Mouse (Mus musculus) liver, embryonic 13.5 days (tissue): ENCODE measurements around the gene D430019H16Rik. TPM values are rescaled to one million over a fixed set of nuclear protein-coding genes. Genes with fewer than 3 reads are reported as not detected.

Source experiments
- ATAC-seq: fragments of 200-750 bp; cut with Nextera tagmentation; 2 replicates; pipeline ENCODE4 v1.8.0; 2017; ENCODE audit warnings: low read depth, mild to moderate bottlenecking, moderate number of reproducible peaks, moderate library complexity
- DNase-seq: peaks from one replicate; pipeline ENCODE4 v3.0.0; 2022
- H3K27ac ChIP-seq: fragments of 300-500 bp; sonication (generic); 2 replicates; pipeline ENCODE4 v1.5.1; 2015; ENCODE audit warnings: moderate library complexity, mild to moderate bottlenecking, inconsistent platforms
- H3K27me3 ChIP-seq: fragments of 300-500 bp; sonication (generic); 2 replicates; pipeline ENCODE4 v1.6.1; 2015; ENCODE audit warnings: mild to moderate bottlenecking, inconsistent platforms
- H3K36me3 ChIP-seq: fragments of 300-500 bp; sonication (generic); 2 replicates; pipeline ENCODE4 v1.6.1; 2015; ENCODE audit warnings: mild to moderate bottlenecking, inconsistent platforms
- H3K4me1 ChIP-seq: fragments of 300-500 bp; sonication (generic); replicated peaks from 2 replicates; pipeline ENCODE4 v1.6.1; 2015; ENCODE audit warnings: inconsistent platforms
- H3K4me2 ChIP-seq: fragments of 300-500 bp; sonication (generic); 2 replicates; pipeline ENCODE4 v1.6.1; 2015; ENCODE audit warnings: inconsistent platforms, mild to moderate bottlenecking, moderate library complexity
- H3K4me3 ChIP-seq: fragments of 300-500 bp; sonication (generic); replicated peaks from 2 replicates; pipeline ENCODE4 v1.5.1; 2015; ENCODE audit warnings: mild to moderate bottlenecking, inconsistent platforms
- H3K9ac ChIP-seq: fragments of 300-500 bp; sonication (generic); 2 replicates; pipeline ENCODE4 v1.6.1; 2015; ENCODE audit warnings: mild to moderate bottlenecking, inconsistent platforms
- H3K9me3 ChIP-seq: fragments of 300-500 bp; sonication (generic); replicated peaks from 2 replicates; pipeline ENCODE4 v1.6.1; 2016; ENCODE audit warnings: inconsistent platforms
- WGBS: fragments of 180-500 bp; shearing (Covaris S2); methylation state at CpG from one replicate; pipeline ENCODE4 v1.1.7; 2015; ENCODE audit not compliant: insufficient replicate concordance; 5-methylcytosine and 5-hydroxymethylcytosine counted together
- polyA plus RNA-seq: library from polyadenylated mRNA; unstranded; fragments of >200 nt; fragmentation: Nextera tagmentation; extraction: Ambion mirVana; gene quantifications from 2 replicates; pipeline ENCODE4 v1.2.1, GENCODE M21; 2015

The D430019H16Rik gene
- polyA plus RNA-seq, 1 experiment from 2014 or later: 0.09 TPM

DNA sequence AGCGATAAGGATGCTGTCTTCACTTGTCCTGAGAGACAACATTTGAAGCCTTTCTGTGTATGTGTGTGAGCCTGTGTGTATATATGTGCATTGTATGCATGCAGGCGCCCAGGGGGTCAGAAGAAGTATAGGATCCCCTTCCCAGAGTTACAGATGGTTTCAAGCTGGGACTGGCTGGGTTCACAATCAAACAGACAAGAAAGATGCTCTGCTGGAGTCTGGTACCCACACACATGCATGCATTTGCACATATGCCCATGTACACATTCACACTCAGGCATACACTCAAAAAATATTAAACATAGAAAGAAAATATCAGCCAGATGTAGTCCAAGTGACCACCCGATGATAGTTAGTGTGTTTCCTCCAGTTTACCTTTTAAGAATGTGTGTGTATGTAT is 88.9 kb downstream of the D430019H16Rik start:
- ATAC-seq (no peak), DNase-seq (no peak)
- Histone ChIP-seq H3K4me2 (no peak overlapping the region), H3K27me3 (no peaks in the 10 kb centered on the region), H3K9ac (no peak overlapping the region), H3K4me3 (no peak overlapping the region), H3K36me3 (no peaks in the 10 kb centered on the region), H3K4me1 (0 out of 2 replicates have a peak, but pooled peaks cover 3% of the 10 kb centered on the region), H3K9me3 (no peaks in the 10 kb centered on the region), H3K27ac (no peak overlapping the region)
- 57% methylated on average over 3 of the region's 3 CpGs for WGBS

Other genes with a start within 250 kb of the D430019H16Rik start
- not detected in 2 replicates for gene Tcl1, start 231.1 kb upstream of the D430019H16Rik start, polyA plus RNA-seq
- 0.05 TPM in 1 of 2 replicates, not detected in the other for gene Tunar, start 120.0 kb upstream of the D430019H16Rik start, polyA plus RNA-seq
- not detected in 2 replicates for gene Bdkrb2, start 109.4 kb downstream of the D430019H16Rik start, polyA plus RNA-seq
- gene Bdkrb1, start 149.2 kb downstream of the D430019H16Rik start, polyA plus RNA-seq: 0.08 and 0.16 TPM in 2 replicates
- 13.2 and 14.4 TPM in 2 replicates for gene Gskip, start 231.0 kb downstream of the D430019H16Rik start, polyA plus RNA-seq
- gene Atg2b, start 231.4 kb downstream of the D430019H16Rik start, polyA plus RNA-seq: 7.5 and 8.2 TPM in 2 replicates